In genomic region chr5:111231044-111231443, GRCm38 (mm10) we compare ENCODE assay signal across 18 mouse cellular contexts.
DNase-seq lines count a peak whose midpoint lies in the region; ATAC-seq and TF ChIP-seq lines count a peak whose summit lies in the region.
"Had no signal": no experiment of that assay in that cellular context is flagged by ENCODE, and none has a peak within 500 bp of the region (broad histone marks: within the 10 kb centered on the region; RNA-seq: fewer than 3 reads in every experiment).

No protein-coding gene starts in this region.

- H3K4me3 ChIP-seq in forebrain, embryonic 12.5 days (replicated peaks): no peak overlapping the region
- no peak overlapping the region for H3K4me3 ChIP-seq in forebrain, postnatal 0 days (ENCODE audit: low read depth, low read length)
- H3K4me3 ChIP-seq in embryonic facial prominence, embryonic 10.5 days: no peak overlapping the region
- no peak overlapping the region for H3K4me3 ChIP-seq in hindbrain, embryonic 13.5 days
- no peak overlapping the region for H3K4me3 ChIP-seq in midbrain, embryonic 14.5 days (replicated peaks; ENCODE audit: low read depth, low read length)
- H3K4me3 ChIP-seq: embryonic facial prominence, embryonic 15.5 days had no signal

- peak; percentile 65 for ATAC-seq in forebrain, embryonic 12.5 days (ENCODE audit: low FRiP score)
- ATAC-seq in forebrain, postnatal 0 days: no peak
- ATAC-seq in hindbrain, embryonic 13.5 days (ENCODE audit: low FRiP score): no peak
- no peak for ATAC-seq in midbrain, embryonic 14.5 days (ENCODE audit: low FRiP score, low TSS enrichment)
- ATAC-seq: liver, postnatal 0 days had no signal

- TF ChIP-seq CTCF in forebrain, postnatal 0 days (IDR thresholded peaks at IDR 0.05; ENCODE audit: low read depth): no peak

- H3K27ac ChIP-seq in forebrain, embryonic 12.5 days: peak overlapping the region; percentile 5; the same call in 1 of the 2 replicates
- H3K27ac ChIP-seq in forebrain, postnatal 0 days (ENCODE audit: low read depth, low read length): no peak overlapping the region
- no peak overlapping the region; the same call in 1 of the 2 replicates for H3K27ac ChIP-seq in embryonic facial prominence, embryonic 10.5 days (replicated peaks)
- peak overlapping the region; percentile 26; the same call in 1 of the 2 replicates for H3K27ac ChIP-seq in hindbrain, embryonic 13.5 days
- H3K27ac ChIP-seq in midbrain, embryonic 14.5 days (replicated peaks; ENCODE audit: low read depth, low read length): 0 out of 2 replicates have a peak overlapping the region, but pooled peaks have one; percentile 22
- H3K27ac ChIP-seq: embryonic facial prominence, embryonic 15.5 days had no signal

- 67% methylated on average over 13 of the region's 13 CpGs for WGBS in forebrain, embryonic 12.5 days
- 63% methylated on average over 13 of the region's 13 CpGs for WGBS in forebrain, postnatal 0 days
- WGBS in embryonic facial prominence, embryonic 10.5 days: 71% methylated on average over 13 of the region's 13 CpGs
- 37% methylated on average over 13 of the region's 13 CpGs for WGBS in hindbrain, embryonic 13.5 days
- WGBS in midbrain, embryonic 14.5 days: 54% methylated on average over 13 of the region's 13 CpGs

- DNase-seq in forebrain, postnatal 0 days: no peak
- DNase-seq in embryonic facial prominence, embryonic 10.5 days (ENCODE audit: low spot score): peak; percentile 30
- DNase-seq in midbrain, embryonic 14.5 days: no peak
- DNase-seq in gastrocnemius, adult 8-10 months (ENCODE audit: low spot score in 2 of 2): no peak
- DNase-seq in cerebellum, adult 9-10 months: no peak
- DNase-seq: adrenal gland, postnatal 10 days; cerebellum, adult 11-12 months; gastrocnemius, postnatal 10 days; heart, adult 18-20 months; kidney, adult 18-20 months; kidney, postnatal 25 days; liver; liver, postnatal 0 days; lung, postnatal 36 days; thymus, postnatal 36 days had no signal

- H3K9ac ChIP-seq in forebrain, embryonic 12.5 days: no peak overlapping the region
- no peak overlapping the region for H3K9ac ChIP-seq in forebrain, postnatal 0 days
- H3K9ac ChIP-seq in hindbrain, embryonic 13.5 days: no peak overlapping the region
- no peak overlapping the region for H3K9ac ChIP-seq in midbrain, embryonic 14.5 days (replicated peaks; ENCODE audit: low read length)
- H3K9ac ChIP-seq: embryonic facial prominence, embryonic 15.5 days; liver, postnatal 0 days had no signal

- H3K36me3 ChIP-seq in forebrain, embryonic 12.5 days (replicated peaks): peaks cover 36% of the 10 kb centered on the region
- peaks cover 62% of the 10 kb centered on the region for H3K36me3 ChIP-seq in forebrain, postnatal 0 days (ENCODE audit: insufficient read depth)
- H3K36me3 ChIP-seq in embryonic facial prominence, embryonic 10.5 days (replicated peaks): peaks cover 41% of the 10 kb centered on the region
- peaks cover 57% of the 10 kb centered on the region for H3K36me3 ChIP-seq in hindbrain, embryonic 13.5 days
- peaks cover 46% of the 10 kb centered on the region for H3K36me3 ChIP-seq in midbrain, embryonic 14.5 days (ENCODE audit: control insufficient read depth, insufficient read depth, low read length)

- H3K27me3 ChIP-seq in forebrain, embryonic 12.5 days: no peaks in the 10 kb centered on the region
- H3K27me3 ChIP-seq in forebrain, postnatal 0 days (ENCODE audit: insufficient read depth, low read length): no peaks in the 10 kb centered on the region
- 0 out of 2 replicates have a peak, but pooled peaks cover 5% of the 10 kb centered on the region for H3K27me3 ChIP-seq in embryonic facial prominence, embryonic 10.5 days (replicated peaks; ENCODE audit: low read depth, poor library complexity, severe bottlenecking)
- no peaks in the 10 kb centered on the region for H3K27me3 ChIP-seq in hindbrain, embryonic 13.5 days
- no peaks in the 10 kb centered on the region for H3K27me3 ChIP-seq in midbrain, embryonic 14.5 days (ENCODE audit: control insufficient read depth, insufficient read depth, low read length)
- H3K27me3 ChIP-seq: embryonic facial prominence, embryonic 15.5 days had no signal

- no peaks in the 10 kb centered on the region for H3K9me3 ChIP-seq in forebrain, embryonic 12.5 days
- no peaks in the 10 kb centered on the region for H3K9me3 ChIP-seq in forebrain, postnatal 0 days (ENCODE audit: low read length)
- H3K9me3 ChIP-seq in embryonic facial prominence, embryonic 10.5 days: no peaks in the 10 kb centered on the region
- H3K9me3 ChIP-seq in hindbrain, embryonic 13.5 days: no peaks in the 10 kb centered on the region
- H3K9me3 ChIP-seq in midbrain, embryonic 14.5 days (ENCODE audit: control insufficient read depth, low read length): no peaks in the 10 kb centered on the region
- H3K9me3 ChIP-seq: embryonic facial prominence, embryonic 15.5 days had no signal

- H3K4me1 ChIP-seq in forebrain, embryonic 12.5 days: peaks cover 80% of the 10 kb centered on the region
- H3K4me1 ChIP-seq in forebrain, postnatal 0 days (ENCODE audit: insufficient read depth): no peaks in the 10 kb centered on the region
- H3K4me1 ChIP-seq in embryonic facial prominence, embryonic 10.5 days: peaks cover 89% of the 10 kb centered on the region
- peaks cover 83% of the 10 kb centered on the region for H3K4me1 ChIP-seq in hindbrain, embryonic 13.5 days (replicated peaks)
- peaks cover 39% of the 10 kb centered on the region for H3K4me1 ChIP-seq in midbrain, embryonic 14.5 days (ENCODE audit: control insufficient read depth, insufficient read depth, low read length)

- no peak overlapping the region for H3K4me2 ChIP-seq in forebrain, embryonic 12.5 days
- H3K4me2 ChIP-seq in forebrain, postnatal 0 days (ENCODE audit: low read depth): no peak overlapping the region
- H3K4me2 ChIP-seq in hindbrain, embryonic 13.5 days: no peak overlapping the region
- H3K4me2 ChIP-seq in midbrain, embryonic 14.5 days (ENCODE audit: low read length): no peak overlapping the region
- H3K4me2 ChIP-seq: embryonic facial prominence, embryonic 15.5 days had no signal

Comparison
In these comparisons a context has a peak if more than half of its experiments do, and no peak if none do; other contexts are left out.
1. H3K27ac ChIP-seq: peak in forebrain, embryonic 12.5 days (single experiment), hindbrain, embryonic 13.5 days (single experiment) and midbrain, embryonic 14.5 days (single experiment); none in forebrain, postnatal 0 days (single experiment) and embryonic facial prominence, embryonic 10.5 days (single experiment).